Mouse (Mus musculus): ENCODE measurements around the gene Btbd35f26. TPM values are rescaled to one million over a fixed set of nuclear protein-coding genes. Genes with fewer than 3 reads are reported as not detected.
"Not testable (repeated sequence)": the region's sequence is repeated elsewhere in the genome, so short reads cannot be mapped to it uniquely, and the experiment has no call there.

Btbd35f26 gene
- total RNA-seq (2017), result not detected in 3 replicates

- ATAC-seq (replicated peaks; ENCODE audit: insufficient number of reproducible peaks, low FRiP score, low TSS enrichment, poor library complexity, severe bottlenecking), result not testable (repeated sequence)
Observed at GRCm38 (mm10) chrX:31336154-31336553, at the start of gene Btbd35f26. Gene Btbd35f26, plus strand, starts transcription at chrX:31336454.

GRCm38 (mm10) chrX:31341924-31342323, 5.7 kb downstream of the Btbd35f26 start:
- ATAC-seq (replicated peaks; ENCODE audit: insufficient number of reproducible peaks, low FRiP score, low TSS enrichment, poor library complexity, severe bottlenecking), result not testable (repeated sequence)

GRCm38 (mm10) chrX:31383818-31384217, 47.6 kb downstream of the Btbd35f26 start, which contains the start of gene Btbd35f19:
Gene Btbd35f19, minus strand, starts transcription at chrX:31383918.
- not testable (repeated sequence) for ATAC-seq (replicated peaks; ENCODE audit: insufficient number of reproducible peaks, low FRiP score, low TSS enrichment, poor library complexity, severe bottlenecking)

Other genes starting within 250 kb of the Btbd35f26 start
- not detected in 3 replicates for gene Btbd35f29, start 218.8 kb upstream of the Btbd35f26 start, total RNA-seq (2017)
- gene Spin2f, start 82.6 kb upstream of the Btbd35f26 start, total RNA-seq (2017), result not detected in 3 replicates
- not detected in 3 replicates for gene Btbd35f19, start 47.5 kb downstream of the Btbd35f26 start, total RNA-seq (2017)
- gene Gm21883, start 237.8 kb downstream of the Btbd35f26 start, total RNA-seq (2017), result not detected in 3 replicates

All from monocyte, adult 5-6 weeks (primary cell).